Mouse (Mus musculus): ENCODE results near the gene Zfp961. TPM values are rescaled to one million over a fixed set of nuclear protein-coding genes. Genes with fewer than 3 reads are reported as not detected.
A peak's percentile ranks its signal among the peaks of the same experiment; 100 is the strongest.
"Not testable (repeated sequence)": the region's sequence is repeated elsewhere in the genome, so short reads cannot be mapped to it uniquely, and the experiment has no call there.

The Zfp961 gene
- total RNA-seq, 2 experiments from 2014 or later, result 13.5 to 14.2 TPM

- peak in 1 of 2 experiments; percentile 6 for DNase-seq (ENCODE audit: low spot score in 2 of 2)
- intact Hi-C loops (cut with DNase I), result no loop called here
Measured at GRCm38 (mm10) chr8:72008134-72008641, 57.4 kb downstream of the Zfp961 start.

DNA sequence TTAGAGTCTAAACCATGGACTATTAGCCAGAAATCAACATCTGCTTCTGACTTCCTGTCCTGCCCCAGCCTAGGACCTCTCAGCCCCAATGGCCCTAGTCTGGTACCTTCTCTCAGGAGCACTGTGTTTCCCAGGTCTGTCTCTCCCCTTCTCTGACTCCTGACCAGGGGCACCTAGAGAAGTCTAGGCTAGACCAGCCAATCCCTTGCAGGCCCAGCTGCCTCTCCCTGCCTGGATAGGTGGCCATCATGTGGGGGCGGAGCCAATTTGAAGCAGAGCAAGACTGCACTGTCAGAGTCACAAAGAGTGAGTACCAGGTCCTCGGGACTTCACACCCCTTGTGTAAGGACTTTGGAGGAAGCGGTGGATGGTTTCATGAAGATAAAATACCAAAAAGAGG is 58.6 kb downstream of the Zfp961 start, which contains the start of gene Cyp4f18:
TSS of gene Cyp4f18 (minus strand) at position 154 of the 400 bp plus-strand sequence.
- no peak for DNase-seq (ENCODE audit: low spot score in 2 of 2)
- intact Hi-C loops (cut with DNase I), result no loop called here

DNA sequence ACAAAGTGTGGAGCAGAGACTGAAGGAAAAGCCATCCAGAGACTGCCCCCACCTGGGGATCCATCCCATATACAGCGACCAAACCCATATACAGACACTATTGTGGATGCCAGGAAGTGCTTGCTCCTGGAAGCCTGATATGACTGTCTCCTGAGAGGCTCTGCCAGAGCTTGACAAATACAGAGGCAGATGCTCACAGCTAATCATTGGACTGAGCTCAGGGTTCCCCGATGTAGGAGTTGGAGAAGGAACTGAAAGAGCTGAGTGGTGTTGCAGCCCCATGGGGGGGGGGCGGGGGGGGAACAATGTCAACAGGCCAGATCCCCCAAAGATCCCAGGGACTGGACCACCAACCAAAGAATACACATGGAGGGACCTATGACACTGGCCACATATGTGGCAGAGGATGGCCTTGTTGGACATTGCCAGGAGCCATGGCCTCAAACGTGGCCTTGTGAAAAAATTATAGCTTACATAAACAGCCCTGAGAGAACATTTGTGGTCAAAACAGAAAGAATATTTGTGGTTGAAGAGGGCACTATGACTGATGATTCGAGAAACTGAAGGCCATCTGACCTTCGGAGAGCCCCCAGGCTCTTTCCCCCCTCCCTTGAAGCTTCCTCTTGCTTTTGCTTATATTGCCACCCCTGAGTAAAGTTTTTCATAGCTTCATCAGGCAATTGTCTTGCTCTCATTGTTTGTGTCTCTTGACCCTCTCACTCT is 62.8 kb downstream of the Zfp961 start:
- DNase-seq (ENCODE audit: low spot score in 2 of 2); intact Hi-C loops (cut with DNase I): not testable (repeated sequence)

DNA sequence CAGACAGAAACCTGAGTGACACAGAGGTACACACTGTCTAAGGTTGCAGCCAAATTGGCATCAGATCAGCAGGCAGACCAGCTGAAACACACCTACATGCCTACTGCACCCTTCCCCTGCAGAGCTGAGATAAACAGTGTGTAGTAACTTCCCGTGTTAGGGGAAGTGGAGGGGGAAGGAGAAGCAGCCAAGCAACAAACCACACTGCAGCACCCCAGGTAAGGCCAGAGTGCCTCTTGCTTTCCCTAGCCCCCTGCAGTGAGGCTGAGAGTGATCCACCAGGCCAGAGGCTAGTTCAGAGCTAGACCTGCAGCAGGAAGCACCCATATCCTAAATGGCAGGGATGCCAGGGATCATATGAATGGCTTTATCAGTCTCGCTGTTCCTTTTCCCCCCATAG is 66.5 kb downstream of the Zfp961 start:
- DNase-seq (ENCODE audit: low spot score in 2 of 2); intact Hi-C loops (cut with DNase I): not testable (repeated sequence)

DNA sequence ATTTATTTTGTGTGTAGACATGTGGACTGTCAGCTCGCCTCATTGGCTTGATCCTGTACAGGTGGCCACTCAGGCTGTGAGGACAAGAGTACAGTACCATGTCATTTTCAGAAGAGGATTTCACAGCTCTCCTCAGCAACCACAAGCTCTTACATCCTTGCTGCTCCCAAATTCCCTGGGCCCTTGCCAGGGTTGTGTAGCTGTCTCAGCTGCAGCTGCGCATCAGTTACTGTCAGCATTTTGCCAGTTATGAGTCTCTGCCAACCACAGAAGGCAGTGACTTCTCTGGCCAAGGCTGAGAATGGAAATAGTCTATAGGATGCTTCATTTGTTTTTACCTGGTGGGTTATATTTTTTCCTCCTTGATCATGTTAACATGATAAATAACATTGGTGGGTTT is 67.3 kb downstream of the Zfp961 start:
- intact Hi-C loops (cut with DNase I), result no loop called here
- peak; percentile 10 to 50 for DNase-seq (ENCODE audit: low spot score in 2 of 2)

DNA sequence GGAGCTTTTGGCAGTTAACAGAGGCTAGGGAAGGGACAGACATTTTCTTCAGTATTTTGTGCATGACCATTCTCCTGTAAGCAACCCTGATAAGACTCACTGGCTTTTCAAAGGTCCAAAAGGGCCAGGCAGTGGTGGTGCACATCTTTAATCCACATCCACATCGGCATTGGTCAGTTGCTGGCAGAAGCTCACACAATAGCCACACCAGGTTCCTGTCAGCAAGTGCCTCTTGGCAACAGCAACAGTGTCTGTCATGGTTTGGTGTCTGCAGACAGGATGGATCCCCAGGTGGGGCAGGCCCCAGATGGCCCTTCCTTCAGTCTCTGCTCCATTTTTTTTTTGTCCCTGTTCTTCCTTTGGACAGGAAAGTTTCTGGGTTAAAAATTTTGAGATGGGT is 68.2 kb downstream of the Zfp961 start:
- intact Hi-C loops (cut with DNase I); DNase-seq (ENCODE audit: low spot score in 2 of 2): not testable (repeated sequence)

DNA sequence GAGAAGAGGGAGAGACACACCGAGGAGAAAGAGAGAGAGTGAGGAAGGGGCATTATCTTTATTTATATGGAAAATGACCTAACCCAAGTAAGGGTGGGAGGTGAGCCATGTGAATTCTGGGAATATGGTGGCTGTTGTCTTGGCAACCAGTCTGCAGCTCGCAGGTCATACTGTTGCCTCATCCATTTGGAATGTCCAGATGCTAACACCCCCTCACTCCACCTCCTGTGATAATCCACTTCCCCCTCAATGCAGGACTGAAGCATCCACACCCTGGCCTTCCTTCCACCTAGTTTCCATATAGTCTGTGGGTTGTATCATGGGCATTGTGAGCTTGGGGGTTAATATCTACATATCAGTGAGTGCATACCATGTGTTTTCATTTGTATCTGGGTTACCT is 69.0 kb downstream of the Zfp961 start:
- intact Hi-C loops (cut with DNase I), result no loop called here
- DNase-seq (ENCODE audit: low spot score in 2 of 2), result no peak

DNA sequence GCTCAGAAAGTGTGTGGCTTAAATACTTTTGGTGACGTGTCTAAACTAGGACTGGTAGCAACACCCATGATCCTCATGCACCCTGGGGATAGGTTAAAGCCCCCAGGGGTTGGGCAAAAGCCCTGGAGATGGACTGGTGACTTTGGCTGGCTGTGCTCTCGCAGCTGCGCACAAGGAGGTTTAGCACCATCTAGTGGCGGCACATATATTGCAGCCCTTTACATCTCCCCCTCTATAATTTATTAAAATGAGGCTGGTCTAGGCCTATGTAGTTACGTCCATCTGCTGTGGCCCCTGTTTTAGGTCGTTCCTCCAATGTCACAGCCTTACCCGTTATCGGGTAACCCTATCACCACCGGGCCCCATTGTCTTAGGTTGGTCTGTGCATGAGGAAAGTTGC is 74.0 kb downstream of the Zfp961 start:
- intact Hi-C loops (cut with DNase I), result loop anchor here (1.0 kb wide), 1 partner anchor 8 kb away; no protein-coding TSS in a partner anchor
- peak; percentile 24 to 38 for DNase-seq (ENCODE audit: low spot score in 2 of 2)

GRCm38 (mm10) chr8:72032926-72033325 is 82.1 kb downstream of the Zfp961 start:
- intact Hi-C loops (cut with DNase I), result loop anchor here (1.0 kb wide), 1 partner anchor 9 kb away; no protein-coding TSS in a partner anchor
- DNase-seq (ENCODE audit: low spot score in 2 of 2), result peak; percentile 52 to 54

GRCm38 (mm10) chr8:72040918-72041317 is 90.1 kb downstream of the Zfp961 start, which contains the start of gene Olfr372:
Olfr372 (plus strand) TSS chr8:72041218.
- intact Hi-C loops (cut with DNase I), result loop anchor here (5.0 kb wide), 1 partner anchor 51 kb away; no protein-coding TSS in a partner anchor
- not testable (repeated sequence) for DNase-seq (ENCODE audit: low spot score in 2 of 2)

DNA sequence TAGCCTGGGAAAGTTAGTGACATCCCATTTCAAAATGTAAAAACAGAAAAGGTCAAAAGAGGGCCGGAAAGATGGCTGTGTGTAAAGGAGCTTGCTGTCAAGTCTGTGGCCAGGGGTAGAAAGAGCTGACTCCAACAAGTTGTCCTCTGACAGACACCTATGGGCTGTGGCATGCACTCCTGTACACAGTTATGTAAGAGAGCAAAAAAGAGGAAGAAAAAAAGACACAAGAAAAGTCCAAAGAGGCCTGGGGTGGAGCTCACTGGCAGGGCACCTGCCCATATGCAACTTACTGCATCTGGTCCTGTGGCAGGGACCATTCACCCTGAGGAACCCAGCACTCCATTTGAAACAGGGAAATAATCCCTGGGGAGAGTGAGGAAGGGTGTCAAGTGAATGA is 91.7 kb downstream of the Zfp961 start:
- DNase-seq (ENCODE audit: low spot score in 2 of 2), result no peak
- intact Hi-C loops (cut with DNase I), result loop anchor here (5.0 kb wide), 1 partner anchor 50 kb away; no protein-coding TSS in a partner anchor

Other genes with a start within 250 kb of the Zfp961 start
- under 1 TPM; 0.34 to 0.53 TPM for gene B3gnt3, start 249.2 kb upstream of the Zfp961 start, total RNA-seq (2021)
- gene Fcho1, start 225.3 kb upstream of the Zfp961 start, total RNA-seq (2021), result 100 to 1,000 TPM; 177 to 183 TPM
- gene Zfp709, start 69.0 kb upstream of the Zfp961 start, total RNA-seq (2021), result 10 to 100 TPM; 10.7 to 12.4 TPM
- 10 to 100 TPM; 11.4 to 12.2 TPM for gene Zfp882, start 42.4 kb upstream of the Zfp961 start, total RNA-seq (2021)
- gene Zfp617, start 42.4 kb upstream of the Zfp961 start, total RNA-seq (2021), result 10 to 100 TPM; 30.6 to 31.2 TPM
- not detected for gene Cyp4f18, start 58.6 kb downstream of the Zfp961 start, total RNA-seq (2021)
- not detected for gene Olfr372, start 90.2 kb downstream of the Zfp961 start, total RNA-seq (2021)
- not detected for gene Olfr373, start 132.1 kb downstream of the Zfp961 start, total RNA-seq (2021)
- gene Olfr374, start 156.0 kb downstream of the Zfp961 start, total RNA-seq (2021), result not detected
- 10 to 100 TPM; 30.2 to 30.9 TPM for gene Tpm4, start 183.9 kb downstream of the Zfp961 start, total RNA-seq (2021)
- gene Rab8a, start 210.2 kb downstream of the Zfp961 start, total RNA-seq (2021), result 10 to 100 TPM; 40.9 to 41.9 TPM
- gene Hsh2d, start 238.6 kb downstream of the Zfp961 start, total RNA-seq (2021), result not detected